Mouse (Mus musculus) WW6 (cell line): Measurements from ENCODE around the gene 1700029J07Rik.

Experiments
- DNase-seq: peaks from one replicate; pipeline ENCODE4 v3.0.0-alpha.2; 2013; ENCODE audit warnings: low read depth, low spot score

Gene 1700029J07Rik

DNA sequence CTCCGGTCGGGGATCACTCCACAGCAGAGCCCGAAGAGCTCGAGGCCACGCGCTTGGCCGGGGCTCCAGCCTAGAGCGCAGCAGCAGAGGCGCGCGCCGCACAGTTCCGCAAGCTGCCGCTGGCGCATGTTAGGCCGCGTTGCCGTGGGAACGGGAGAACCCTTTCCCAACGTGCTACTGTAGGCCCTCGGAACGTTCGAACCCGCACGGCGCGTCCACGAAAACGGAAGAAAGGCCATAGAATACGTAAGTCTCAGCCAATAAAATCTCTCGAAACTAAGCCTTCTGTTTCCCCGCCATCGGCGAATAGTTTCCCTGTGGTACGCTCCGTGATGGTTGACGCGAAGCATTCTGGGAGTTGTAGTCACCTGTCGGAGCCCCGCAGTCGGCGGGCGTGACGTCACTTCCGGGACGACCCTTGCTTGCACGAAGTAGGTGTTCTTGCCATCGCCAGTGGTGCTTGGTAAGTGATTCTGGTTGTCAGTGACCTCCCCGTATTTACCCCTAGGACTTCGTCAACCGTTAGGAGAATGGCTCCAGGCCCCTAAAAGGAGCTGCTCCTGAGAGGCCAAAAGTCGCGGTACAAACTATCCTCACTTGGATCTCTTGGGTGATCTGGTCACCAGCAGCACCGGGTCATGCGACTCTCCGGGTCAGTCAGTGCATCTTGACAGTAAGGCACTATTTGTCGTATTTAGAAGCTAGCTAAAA lies at the start of gene 1700029J07Rik, which contains the start of gene Ufsp2:
TSS of gene 1700029J07Rik (minus strand) at position 127 of the 711 bp plus-strand sequence.
TSS of gene Ufsp2 (plus strand) at position 403 of the 711 bp plus-strand sequence.
- peak; percentile 87 for DNase-seq

DNA sequence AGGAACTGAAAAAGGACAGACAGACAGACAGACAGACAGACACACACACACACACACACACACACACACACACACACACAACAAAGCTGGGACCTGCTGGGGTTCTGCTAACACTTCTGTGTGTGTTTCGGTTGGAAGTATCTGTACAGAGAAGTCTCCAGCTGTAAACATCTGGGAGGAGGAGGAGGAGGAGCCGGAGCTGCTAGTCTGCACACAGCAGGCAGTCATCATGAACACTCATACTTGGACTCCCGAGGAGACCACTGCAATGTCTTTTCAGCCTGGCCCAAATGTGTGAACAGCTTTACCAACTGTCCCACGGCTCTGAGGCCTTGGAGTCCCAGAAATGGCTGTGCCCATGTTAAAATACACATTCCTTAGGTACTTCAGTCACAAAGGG lies 49.3 kb upstream of the 1700029J07Rik start:
- no peak for DNase-seq

DNA sequence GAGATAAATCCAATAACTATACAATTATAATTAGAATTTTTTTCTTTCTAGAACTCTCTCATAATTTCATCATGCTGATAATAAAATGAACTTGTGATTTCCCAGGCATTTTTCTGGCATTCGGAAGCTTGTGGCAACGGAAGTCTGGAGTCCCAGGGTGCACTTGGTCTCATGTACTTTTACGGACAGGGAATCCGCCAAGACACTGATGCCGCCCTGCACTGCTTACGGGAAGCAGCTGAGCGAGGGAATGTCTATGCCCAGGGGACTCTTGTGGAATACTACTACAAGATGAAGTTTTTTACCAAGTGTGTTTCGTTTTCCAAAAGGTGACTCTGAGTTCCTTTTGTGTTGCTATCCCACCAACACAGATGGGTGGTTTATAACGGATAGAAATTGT lies 47.7 kb upstream of the 1700029J07Rik start:
- no peak for DNase-seq

DNA sequence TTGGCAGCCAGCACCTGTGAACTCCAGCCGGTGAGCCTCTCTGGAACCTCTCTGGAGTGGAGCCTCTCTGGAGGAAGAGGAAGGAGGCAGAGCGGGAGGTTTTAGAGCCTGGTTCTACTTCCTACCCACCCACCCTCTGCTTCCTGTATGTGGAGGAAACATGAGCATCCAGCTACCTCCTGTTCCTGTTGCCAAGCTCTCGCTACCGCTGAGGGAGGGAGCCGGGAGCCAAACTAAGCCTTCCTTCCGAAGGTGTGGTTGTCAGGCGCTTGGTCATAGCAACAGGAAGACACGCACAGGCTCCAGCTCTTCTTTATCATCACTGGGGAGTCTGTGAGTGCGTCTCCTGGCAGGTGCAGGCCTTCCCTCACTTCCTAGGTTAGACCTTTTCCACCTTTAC lies 47.2 kb upstream of the 1700029J07Rik start:
- DNase-seq, result no peak

DNA sequence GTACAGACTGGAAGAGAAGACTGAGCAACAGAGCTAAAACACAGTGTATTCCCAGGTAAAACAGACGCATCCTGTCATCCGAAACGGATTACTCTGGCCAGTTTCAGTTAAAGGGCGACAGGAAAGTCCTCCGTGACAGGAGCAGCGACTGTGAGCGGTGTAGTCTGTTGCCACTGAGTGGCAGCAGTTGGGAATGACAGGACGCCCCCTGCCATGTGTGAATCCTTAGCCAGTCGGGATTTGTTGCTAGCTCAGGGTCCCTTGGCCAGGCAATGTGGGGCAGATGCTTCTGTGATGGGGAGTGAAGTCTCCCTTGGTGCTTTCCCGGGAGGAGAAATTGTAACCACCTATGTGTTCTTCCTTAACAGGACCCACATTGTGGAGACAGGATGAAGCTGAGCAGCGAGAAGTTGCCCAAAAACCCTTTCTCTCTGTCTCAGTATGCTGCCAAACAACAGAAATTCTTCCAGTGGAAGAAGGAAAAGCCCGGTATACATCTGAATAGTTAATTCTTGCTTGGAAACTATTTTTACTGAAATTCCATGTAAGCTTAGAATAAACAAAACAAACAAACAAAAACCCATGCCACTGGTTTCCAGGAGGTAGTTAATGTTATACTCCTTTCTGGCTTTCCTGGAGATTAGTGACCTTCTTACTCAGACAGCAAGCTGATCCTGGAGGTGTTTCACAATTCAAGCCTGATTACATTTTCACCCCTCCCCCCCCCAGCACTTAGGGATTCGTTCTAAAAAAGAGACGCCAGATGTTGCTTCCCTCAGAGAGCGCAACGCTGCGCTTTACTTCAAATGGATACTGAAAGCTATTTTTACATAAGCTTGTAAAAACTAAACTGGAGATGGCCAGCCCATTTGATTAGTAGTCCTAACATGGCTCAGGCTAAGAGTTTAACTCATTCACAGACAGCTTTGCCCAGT lies 36.0 kb upstream of the 1700029J07Rik start:
- DNase-seq, result no peak

DNA sequence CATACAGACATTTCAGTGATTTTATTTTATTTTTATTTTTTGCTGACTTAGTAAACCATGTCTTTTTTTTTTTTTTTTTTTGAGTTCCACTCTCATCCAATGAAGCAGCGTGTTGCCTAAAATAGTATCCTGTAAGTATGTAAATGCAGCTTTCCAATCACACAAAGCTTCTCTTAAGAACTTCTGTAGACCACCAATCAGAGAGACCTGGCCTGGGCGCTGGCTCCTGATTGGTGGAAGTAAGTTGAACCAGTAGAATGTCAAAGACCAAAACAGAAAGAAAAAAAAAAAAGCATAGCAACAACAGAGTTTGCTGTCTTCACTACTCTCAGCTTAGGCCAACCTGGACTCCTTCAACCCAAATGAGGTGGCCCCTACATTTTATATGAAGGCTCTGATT lies 35.3 kb upstream of the 1700029J07Rik start:
- no peak for DNase-seq

DNA sequence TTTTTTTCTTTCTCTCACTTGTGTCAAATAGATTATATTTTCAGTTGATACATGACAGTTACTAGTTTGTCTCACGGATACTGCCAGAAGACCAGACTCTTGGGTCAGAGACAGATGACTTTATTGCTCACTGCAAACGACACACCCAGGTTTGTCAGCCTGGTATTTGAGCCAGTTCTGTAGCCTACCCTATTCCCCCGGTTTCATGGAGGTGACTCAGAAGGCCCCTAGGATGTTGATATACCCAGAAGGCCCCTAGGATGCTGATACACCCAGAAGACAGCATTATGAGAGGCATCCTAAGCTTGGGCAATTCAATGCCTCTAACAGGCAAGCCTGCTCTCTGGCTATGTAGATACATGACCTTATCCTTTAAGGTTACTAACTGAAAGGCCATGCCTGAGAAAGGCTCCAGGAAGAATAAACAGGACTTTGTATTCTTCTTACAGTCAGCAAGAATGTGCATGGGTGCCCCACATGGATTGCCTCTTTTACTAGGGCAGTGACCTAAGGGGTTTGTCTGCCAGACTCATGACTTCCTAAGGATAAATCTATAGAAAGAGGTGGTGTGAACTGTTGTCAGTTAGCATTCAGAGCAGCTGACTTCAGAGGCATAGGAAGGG lies 32.1 kb upstream of the 1700029J07Rik start:
- no peak for DNase-seq

DNA sequence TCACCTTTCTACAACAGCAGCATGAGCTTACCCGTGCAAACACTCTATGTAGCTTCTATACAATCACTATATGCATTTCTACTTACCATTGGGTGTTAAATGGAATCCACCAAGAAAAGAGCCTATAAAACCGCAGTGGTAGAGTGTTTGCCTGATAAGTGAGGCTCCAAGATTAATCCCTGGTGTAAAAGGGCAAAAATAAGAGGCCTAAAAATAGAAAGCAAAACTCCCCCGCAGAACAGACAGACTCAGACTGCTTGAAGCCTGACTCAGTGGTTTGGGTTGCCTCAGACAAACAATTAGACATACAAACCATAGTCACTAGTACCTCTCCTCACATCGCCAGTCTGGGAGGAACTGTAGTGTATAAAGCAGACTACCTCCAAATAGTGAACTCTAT lies 30.5 kb upstream of the 1700029J07Rik start, which contains the start of gene Ankrd37:
TSS of gene Ankrd37 (minus strand) at position 112 of the 400 bp plus-strand sequence.
- no peak for DNase-seq

DNA sequence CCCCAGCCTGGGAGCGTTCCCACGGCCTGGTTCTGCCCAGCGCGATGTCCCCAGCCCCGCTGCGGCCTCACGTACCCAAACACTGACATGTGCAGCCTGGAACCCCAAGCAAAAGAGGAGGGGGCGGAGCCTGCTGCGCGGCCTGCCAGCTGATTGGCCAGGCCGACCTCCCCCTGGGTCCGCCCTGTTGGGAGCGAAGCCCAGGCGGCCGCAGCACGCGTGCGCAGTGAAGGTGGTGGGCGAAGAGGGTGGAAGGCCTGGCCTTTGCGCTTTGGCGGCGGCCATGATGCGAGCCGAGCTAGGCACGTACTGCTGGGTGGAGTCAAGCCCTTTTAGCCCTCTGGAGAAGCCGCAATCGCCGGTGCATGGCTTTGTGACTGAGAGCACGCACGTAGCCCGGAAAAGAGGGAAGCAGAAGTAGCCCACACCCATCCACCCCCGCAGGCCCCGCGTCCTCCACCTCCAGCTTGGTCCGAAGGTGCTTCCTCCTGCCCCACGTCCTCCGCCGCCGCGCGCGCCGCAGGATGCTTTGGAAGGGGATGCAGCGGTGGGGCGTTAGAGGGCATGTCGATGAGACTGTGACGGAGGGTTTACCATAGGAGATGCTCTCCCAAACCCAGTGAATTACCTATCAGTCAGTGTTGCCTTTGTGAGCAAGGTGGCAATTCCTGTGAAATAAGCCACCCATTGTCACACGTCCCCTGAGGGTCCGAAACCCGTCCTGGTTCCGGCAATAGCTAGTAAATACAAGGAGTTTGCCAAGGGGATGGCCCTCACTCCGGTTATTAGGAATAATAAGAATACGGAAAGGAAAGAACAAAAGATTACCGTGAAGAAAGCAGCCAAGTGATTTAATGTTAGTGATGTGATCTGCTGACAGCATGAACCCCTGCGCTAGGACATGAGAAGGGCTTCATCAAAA lies 25.0 kb upstream of the 1700029J07Rik start:
- DNase-seq, result peak; percentile 91

DNA sequence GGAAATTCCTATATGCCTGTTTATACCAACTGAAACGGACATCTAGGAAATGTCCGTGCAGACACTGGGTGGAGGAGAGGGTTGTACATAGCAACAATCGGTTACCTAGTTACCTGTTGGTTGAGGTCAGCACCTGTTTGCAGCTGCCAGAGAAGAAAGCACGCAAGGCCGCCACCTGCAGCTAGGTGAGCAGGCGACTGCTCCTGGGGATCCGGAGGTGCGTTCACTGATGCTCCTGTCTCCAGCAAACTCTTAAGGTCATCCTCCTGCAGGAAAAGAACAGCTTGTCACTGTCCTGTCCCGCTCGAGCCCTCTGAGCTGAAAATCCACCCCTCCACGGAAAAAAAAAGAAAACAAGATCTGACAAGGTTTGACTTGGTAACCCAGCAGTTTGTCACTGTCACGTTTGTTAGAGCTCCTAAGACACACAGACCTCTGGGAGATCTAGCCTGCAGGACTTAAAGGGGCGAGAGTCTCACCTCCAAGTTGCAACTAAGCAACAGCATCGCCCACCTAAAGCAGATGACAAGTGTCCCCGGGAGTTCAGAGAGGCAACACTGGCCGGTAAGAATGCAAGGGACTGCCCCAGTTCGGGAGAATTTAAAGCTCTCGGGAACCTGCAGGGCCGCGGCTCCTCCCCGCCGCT lies 24.2 kb upstream of the 1700029J07Rik start, which contains the start of gene Lrp2bp:
TSS of gene Lrp2bp (plus strand) at position 166 of the 646 bp plus-strand sequence.
- no peak for DNase-seq

DNA sequence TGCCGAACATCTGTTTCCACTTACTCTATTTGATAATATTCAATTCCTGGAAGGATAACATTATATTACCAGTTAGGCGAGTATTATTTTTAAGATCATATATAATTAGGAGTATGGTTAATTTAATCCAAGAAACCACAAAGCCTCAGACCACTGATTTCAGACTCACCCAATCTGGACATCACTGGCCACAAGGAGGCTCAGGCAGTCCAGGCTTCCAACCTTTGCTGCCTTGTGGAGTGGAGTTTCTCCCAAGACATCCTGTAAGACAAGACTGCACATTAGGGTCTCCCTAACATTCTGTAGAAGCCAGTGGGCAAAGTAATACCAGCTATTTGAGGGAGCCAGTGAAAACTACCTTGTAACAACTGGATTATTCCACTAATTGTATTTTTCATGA lies 23.2 kb upstream of the 1700029J07Rik start:
- no peak for DNase-seq

DNA sequence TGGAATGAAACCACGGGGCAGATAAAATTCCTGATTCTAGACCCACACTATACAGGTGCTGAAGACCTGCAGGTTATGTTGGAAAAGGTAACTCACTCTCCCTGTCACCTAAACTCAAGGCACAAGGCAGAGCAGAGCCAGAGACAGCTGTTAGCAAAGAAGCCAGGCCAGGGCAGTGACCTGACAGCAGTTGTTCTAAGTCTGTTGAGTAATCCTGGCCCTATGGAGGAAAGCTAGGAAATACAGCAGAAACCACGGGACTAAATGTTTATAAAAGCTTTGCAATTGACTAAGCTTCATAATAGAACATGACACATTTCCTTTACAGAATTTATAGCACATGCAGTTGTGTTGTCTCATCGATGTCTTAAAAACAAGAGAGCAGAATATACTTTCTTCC lies 20.5 kb upstream of the 1700029J07Rik start:
- DNase-seq, result no peak

DNA sequence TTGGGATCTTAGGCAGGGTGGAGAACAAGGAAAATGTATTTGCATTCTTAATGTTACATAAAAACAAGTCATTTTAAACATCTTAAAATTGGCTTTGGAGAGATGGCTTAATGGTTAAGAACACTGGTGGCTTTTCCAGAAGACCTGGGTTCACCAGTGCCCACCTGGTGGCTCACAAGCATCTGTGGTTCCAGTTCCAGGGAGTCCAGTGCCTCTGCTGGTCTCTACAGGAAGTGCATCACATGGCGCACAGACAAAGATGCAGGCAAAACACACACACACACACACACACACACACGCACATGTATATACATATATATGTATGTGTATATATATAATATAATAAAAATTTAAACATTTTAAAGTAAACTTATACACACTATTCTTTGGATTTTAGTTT lies 19.1 kb upstream of the 1700029J07Rik start:
- DNase-seq, result no peak

DNA sequence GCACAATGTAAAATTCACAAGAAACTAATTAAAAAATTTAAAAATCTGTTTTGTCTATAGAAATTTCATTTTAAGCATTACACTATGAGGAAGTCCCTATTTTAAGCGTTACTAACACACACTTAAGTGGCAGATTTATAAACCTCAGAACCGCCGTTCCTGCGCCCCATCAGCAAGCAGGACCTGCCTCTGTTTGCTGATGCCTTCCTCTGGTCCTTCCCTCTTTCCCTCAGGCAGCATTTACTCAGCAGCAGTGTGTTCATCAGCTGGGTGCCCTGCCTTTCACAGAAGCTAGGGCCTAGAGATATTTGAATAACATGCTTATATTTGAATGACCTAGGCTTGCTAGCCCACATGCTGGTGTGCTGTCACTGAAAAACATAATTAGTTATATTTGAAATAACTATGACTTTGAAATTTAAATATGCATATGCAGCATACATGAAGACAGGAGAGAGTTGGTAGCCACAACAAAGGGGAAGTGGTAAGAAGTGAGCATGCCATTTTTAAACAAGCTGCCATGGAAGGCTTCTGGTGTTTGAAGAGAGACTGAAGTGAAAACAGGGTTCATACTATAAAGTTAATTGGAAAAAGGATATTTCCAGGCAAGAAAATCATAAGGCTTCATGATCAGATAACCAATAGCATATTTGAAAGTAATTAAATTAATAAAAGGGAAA lies 15.7 kb upstream of the 1700029J07Rik start:
- DNase-seq, result no peak

DNA sequence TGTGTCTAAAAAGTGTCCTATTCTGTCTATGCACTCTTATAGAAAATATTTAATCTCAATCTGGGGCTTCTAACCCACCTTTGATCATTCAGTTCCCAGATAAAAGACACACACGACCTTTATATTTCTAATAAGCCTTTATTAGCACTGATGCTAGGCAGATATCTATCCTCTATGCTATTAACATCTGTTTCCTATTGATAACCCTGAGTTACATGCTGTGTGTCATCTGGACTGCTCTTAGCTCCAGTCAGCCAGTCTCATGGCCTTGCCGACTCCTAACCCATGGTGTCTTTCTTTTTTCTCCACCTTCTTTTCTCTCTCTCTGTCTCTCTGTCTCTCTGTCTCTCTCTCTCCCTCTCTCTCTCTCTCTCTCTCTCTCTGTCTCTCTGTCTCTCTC lies 13.1 kb upstream of the 1700029J07Rik start:
- no peak for DNase-seq

DNA sequence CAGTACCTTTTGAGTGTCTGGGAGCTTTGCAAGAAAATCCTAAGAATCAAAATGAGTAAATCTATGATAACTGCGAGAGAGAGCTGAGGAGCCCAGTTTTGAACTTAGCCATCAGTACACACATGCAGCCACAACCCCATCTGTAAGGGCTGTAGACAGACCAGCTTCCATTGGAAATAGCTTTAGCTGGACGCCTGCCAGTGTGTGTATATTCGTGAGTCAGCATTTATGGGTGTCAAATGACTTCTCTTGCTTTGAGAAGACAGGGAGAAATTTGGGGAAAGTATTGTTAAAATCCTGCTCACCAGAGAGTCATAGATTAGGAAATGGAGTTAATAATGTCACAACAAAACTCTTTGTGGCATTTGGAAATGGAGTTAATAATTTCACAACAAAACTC lies 11.6 kb upstream of the 1700029J07Rik start:
- DNase-seq, result no peak

DNA sequence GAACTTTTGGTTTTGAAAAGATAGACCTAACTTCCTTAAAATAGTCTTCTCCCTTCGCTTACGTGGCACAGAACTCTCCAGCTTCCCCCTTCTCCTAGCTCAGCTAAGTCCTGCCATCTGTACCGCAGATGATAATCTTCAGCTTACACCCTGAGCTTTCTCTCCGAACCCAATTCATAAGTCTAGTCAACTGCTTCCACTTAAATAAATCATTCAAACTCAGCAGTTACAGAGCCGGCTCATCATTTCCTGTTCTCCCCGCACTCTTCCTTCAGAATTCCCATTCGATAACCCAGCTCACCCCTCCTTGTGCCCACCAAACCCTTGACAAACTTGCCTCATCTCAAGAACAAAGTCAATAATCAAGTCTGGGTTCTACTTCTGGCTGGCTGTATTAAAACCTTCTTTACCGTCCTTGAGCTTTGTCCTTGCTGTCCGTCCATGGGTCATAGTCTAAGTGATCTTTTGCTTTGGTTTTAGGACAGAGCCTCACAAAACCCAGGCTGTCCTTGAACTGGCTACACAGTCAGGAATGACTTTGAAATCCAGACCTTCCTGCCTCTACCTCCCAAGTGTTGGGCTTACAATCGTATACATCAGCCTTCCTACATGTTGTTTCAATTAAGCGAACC lies 901 bp upstream of the 1700029J07Rik start:
- DNase-seq, result no peak

DNA sequence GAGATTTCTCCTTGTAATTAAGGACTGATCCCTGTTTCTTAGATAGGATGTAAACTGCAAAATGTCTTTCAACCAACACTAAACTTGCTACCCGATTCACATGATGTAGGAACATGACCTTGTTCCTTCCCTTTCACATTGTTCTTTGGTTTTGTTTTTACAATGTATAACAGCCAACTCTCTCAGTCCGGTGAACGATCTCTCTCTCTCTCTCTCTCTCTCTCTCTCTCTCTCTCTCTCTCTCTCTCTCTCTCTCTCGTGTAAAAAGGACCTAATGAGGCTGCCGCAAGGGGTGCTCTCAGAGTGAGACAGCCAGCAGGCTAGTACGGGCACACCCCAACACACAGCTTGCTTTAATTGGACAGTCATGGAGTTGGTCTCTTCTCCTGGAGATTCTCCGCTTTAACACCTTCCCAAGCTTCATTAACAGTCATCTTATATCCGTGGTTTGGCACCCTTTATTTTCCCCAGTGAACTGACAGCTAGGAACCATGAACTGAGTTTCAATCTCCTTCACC lies 1.0 kb downstream of the 1700029J07Rik start:
- no peak for DNase-seq

DNA sequence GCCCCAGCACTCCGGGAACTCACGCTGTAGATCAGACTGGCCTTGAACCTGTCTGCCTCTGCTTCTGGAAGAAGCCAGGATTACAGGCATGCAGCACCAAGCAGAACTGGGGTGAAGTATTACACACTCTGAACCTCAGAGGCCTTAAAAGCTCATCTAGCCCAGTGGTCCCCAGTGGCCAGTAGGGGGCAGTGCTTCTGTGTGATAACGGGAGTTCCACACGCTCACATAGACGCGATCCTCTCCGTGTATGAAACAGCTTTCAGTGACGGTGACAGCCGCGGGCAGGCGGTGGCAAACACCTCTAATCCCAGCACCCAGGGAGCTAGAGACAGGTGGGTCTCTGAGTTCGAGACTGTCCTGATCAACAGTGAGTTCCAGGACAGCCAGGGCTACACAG lies 4.2 kb downstream of the 1700029J07Rik start:
- DNase-seq, result no peak
